Mouse (Mus musculus) liver, embryonic 14.5 days (tissue): ENCODE data around the gene Rrp1. TPM values are rescaled to one million over a fixed set of nuclear protein-coding genes. Genes with fewer than 3 reads are reported as not detected.

ENCODE experiments used
- ATAC-seq: fragments of 200-750 bp; cut with Nextera tagmentation; 2 replicates; pipeline ENCODE4 v1.8.0; 2017; ENCODE audit warnings: moderate number of reproducible peaks, mild to moderate bottlenecking, moderate library complexity; ENCODE audit not compliant: insufficient read depth
- DNase-seq, 3 experiments: peaks; one replicate each; pipeline ENCODE4 v3.0.0-alpha.2; 2012 to 2013; ENCODE audit warnings: low read depth in 3 of 3, low spot score in 3 of 3
- H3K27ac ChIP-seq: fragments of 300-500 bp; sonication (generic); 2 replicates; pipeline ENCODE4 v1.5.1; 2014; ENCODE audit warnings: moderate library complexity, mild to moderate bottlenecking, control low read depth, inconsistent platforms
- H3K27me3 ChIP-seq: fragments of 300-500 bp; sonication (generic); 2 replicates; pipeline ENCODE4 v1.6.1; 2014; ENCODE audit warnings: mild to moderate bottlenecking, low read length, moderate library complexity; ENCODE audit not compliant: control insufficient read depth, insufficient read depth
- H3K36me3 ChIP-seq: fragments of 300-500 bp; sonication (generic); replicated peaks from 2 replicates; pipeline ENCODE4 v1.6.1; 2014; ENCODE audit warnings: low read depth; ENCODE audit not compliant: control insufficient read depth, insufficient read depth
- H3K4me1 ChIP-seq, 2 experiments: fragments of 200-500 bp in 1 of 2; fragments of 300-500 bp in 1 of 2; sonication (generic) in 1 of 2; replicated peaks; 2 replicates each; pipeline ENCODE4 v1.6.1; 2012 to 2014; ENCODE audit warnings: antibody characterized with exemption in 1 of 2, inconsistent platforms in 1 of 2, low read length in 1 of 2; ENCODE audit not compliant: control insufficient read depth in 2 of 2, insufficient read depth in 2 of 2
- H3K4me2 ChIP-seq: fragments of 300-500 bp; sonication (generic); 2 replicates; pipeline ENCODE4 v1.6.1; 2014; ENCODE audit warnings: low read depth, mild to moderate bottlenecking, control low read depth, moderate library complexity
- H3K4me3 ChIP-seq, 2 experiments: fragments of 200-500 bp in 1 of 2; fragments of 300-500 bp in 1 of 2; sonication (generic) in 1 of 2; 2 replicates each; pipeline ENCODE4 v1.5.1; 2012 to 2014; ENCODE audit warnings: low read depth in 2 of 2, low read length in 2 of 2, mild to moderate bottlenecking in 2 of 2, control low read depth in 1 of 2, inconsistent platforms in 1 of 2, moderate library complexity in 1 of 2; ENCODE audit not compliant: insufficient read depth in 1 of 2
- H3K9ac ChIP-seq: fragments of 300-500 bp; sonication (generic); replicated peaks from 2 replicates; pipeline ENCODE4 v1.6.1; 2014; ENCODE audit warnings: mild to moderate bottlenecking, control low read depth, moderate library complexity
- H3K9me3 ChIP-seq: fragments of 300-500 bp; sonication (generic); 2 replicates; pipeline ENCODE4 v1.6.1; 2016; ENCODE audit warnings: low read length, mixed read lengths; ENCODE audit not compliant: control insufficient read depth
- CTCF ChIP-seq: IDR thresholded peaks from 2 replicates; pipeline ENCODE4 v1.5.1; 2016; ENCODE audit warnings: antibody characterized with exemption, low read depth, control low read depth
- EP300 ChIP-seq: IDR thresholded peaks from 2 replicates; pipeline ENCODE4 v1.6.1; 2016; ENCODE audit warnings: antibody characterized with exemption, low read depth
- WGBS: fragments of 180-500 bp; shearing (Covaris S2); extraction: QIAGEN DNeasy Blood & Tissue Kit; methylation state at CpG from one replicate; pipeline ENCODE4 v1.1.7; 2014; ENCODE audit not compliant: insufficient replicate concordance; 5-methylcytosine and 5-hydroxymethylcytosine counted together
- polyA plus RNA-seq, 2 experiments: library from polyadenylated mRNA; depleted of rRNA in 1 of 2; stranded (reverse) in 1 of 2; unstranded in 1 of 2; fragments of >200 nt; fragmentation: Nextera tagmentation in 1 of 2; extraction: Ambion mirVana in 1 of 2; gene quantifications; 2 replicates each; pipeline versions ENCODE4 v1.2.1 to v1.2.3; 2012 to 2014

The Rrp1 gene
- polyA plus RNA-seq, 2 experiments = 69.7 to 79.8 TPM

- 19% methylated on average over 10 of the region's 10 CpGs for WGBS
- Histone ChIP-seq H3K9ac (no peak overlapping the region), H3K27ac (no peak overlapping the region), H3K27me3 (no peaks in the 10 kb centered on the region), H3K4me1 (peaks cover 6 to 11% of the 10 kb centered on the region in 2 experiments; a peak in 3 of 4 replicates), H3K4me3 (peak overlapping the region; percentile 14 to 20; a peak in 3 of 4 replicates), H3K4me2 (peak overlapping the region; percentile 51), H3K9me3 (no peaks in the 10 kb centered on the region), H3K36me3 (no peaks in the 10 kb centered on the region)
- DNase-seq (peak; percentile 36 to 59 (median 38)), ATAC-seq (peak; percentile 74)
- TF ChIP-seq EP300 (no peak), CTCF (0 out of 2 replicates have a peak, but pooled peaks have one; percentile 14)
Observed at GRCm38 (mm10) chr10:78457495-78458347, 44.9 kb upstream of the Rrp1 start.

- peaks cover 6 to 11% of the 10 kb centered on the region in 2 experiments; a peak in 3 of 4 replicates for H3K4me1 ChIP-seq
- no peaks in the 10 kb centered on the region for H3K27me3 ChIP-seq
- no peak overlapping the region for H3K27ac ChIP-seq
- ATAC-seq (no peak), DNase-seq (no peak)
- no peak overlapping the region for H3K9ac ChIP-seq
- H3K4me2 ChIP-seq = no peak overlapping the region
- H3K36me3 ChIP-seq = no peaks in the 10 kb centered on the region
- TF ChIP-seq CTCF (no peak), EP300 (no peak)
- H3K4me3 ChIP-seq = no peak overlapping the region
- H3K9me3 ChIP-seq = no peaks in the 10 kb centered on the region
- whole genome bisulfite sequencing = 85% methylated on average over 13 of the region's 13 CpGs
Observed at GRCm38 (mm10) chr10:78456696-78457095, 43.9 kb upstream of the Rrp1 start.

DNA sequence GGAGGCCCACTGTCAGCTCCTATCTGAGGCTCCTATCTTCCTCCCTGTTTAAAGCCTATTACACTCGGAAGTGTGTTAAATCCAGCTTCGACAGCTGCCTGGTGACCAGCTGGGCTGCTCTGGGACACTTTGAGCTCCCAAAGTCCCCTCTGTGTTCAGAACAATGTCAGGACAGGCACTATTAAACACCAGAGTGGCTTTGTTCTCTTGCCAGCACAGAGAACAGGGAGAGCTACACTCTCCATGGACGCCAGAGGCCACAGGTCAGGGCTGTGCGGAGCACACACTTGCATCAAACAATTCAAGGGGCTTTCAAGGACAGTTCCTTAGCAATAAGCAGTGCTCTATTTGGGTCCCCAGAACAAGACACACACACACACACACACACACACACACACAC is 39.8 kb upstream of the Rrp1 start:
- WGBS = 71% methylated on average over 4 of the region's 4 CpGs
- ATAC-seq = no peak
- H3K4me2 ChIP-seq = no peak overlapping the region
- no peak for DNase-seq
- peaks cover 4 to 5% of the 10 kb centered on the region in 2 experiments; a peak in 3 of 4 replicates for H3K4me1 ChIP-seq
- no peak for TF ChIP-seq CTCF
- no peak for TF ChIP-seq EP300
- H3K27me3 ChIP-seq = no peaks in the 10 kb centered on the region
- H3K36me3 ChIP-seq = no peaks in the 10 kb centered on the region
- no peak overlapping the region for H3K9ac ChIP-seq
- no peak overlapping the region for H3K27ac ChIP-seq
- no peak overlapping the region for H3K4me3 ChIP-seq
- no peaks in the 10 kb centered on the region for H3K9me3 ChIP-seq

GRCm38 (mm10) chr10:78450761-78451160 is 37.9 kb upstream of the Rrp1 start:
- no peak overlapping the region for H3K9ac ChIP-seq
- ATAC-seq (no peak), DNase-seq (no peak)
- 75% methylated on average over 5 of the region's 5 CpGs for WGBS
- H3K9me3 ChIP-seq = no peaks in the 10 kb centered on the region
- H3K27me3 ChIP-seq = no peaks in the 10 kb centered on the region
- H3K4me2 ChIP-seq = no peak overlapping the region
- no peak overlapping the region for H3K27ac ChIP-seq
- H3K4me3 ChIP-seq = no peak overlapping the region
- TF ChIP-seq EP300 (no peak), CTCF (peak; percentile 34; the same call in 1 of the 2 replicates)
- no peaks in the 10 kb centered on the region for H3K36me3 ChIP-seq
- H3K4me1 ChIP-seq = no peaks in the 10 kb centered on the region

- no peak overlapping the region for H3K4me2 ChIP-seq
- no peaks in the 10 kb centered on the region for H3K27me3 ChIP-seq
- 67% methylated on average over 3 of the region's 3 CpGs for WGBS
- no peak overlapping the region for H3K4me3 ChIP-seq
- no peaks in the 10 kb centered on the region for H3K36me3 ChIP-seq
- ATAC-seq = no peak
- H3K27ac ChIP-seq = no peak overlapping the region
- no peaks in the 10 kb centered on the region for H3K9me3 ChIP-seq
- no peak overlapping the region for H3K9ac ChIP-seq
- TF ChIP-seq EP300 (no peak), CTCF (no peak)
- DNase-seq = no peak
- no peaks in the 10 kb centered on the region for H3K4me1 ChIP-seq
Observed at GRCm38 (mm10) chr10:78447396-78447795, 34.6 kb upstream of the Rrp1 start.
